Mouse (Mus musculus): Measurements from ENCODE around the gene Plxna2.

GRCm38 (mm10) chr1:194772053-194772452 lies 154.0 kb downstream of the Plxna2 start:
- no peak for TF ChIP-seq CTCF (IDR thresholded peaks at IDR 0.05; ENCODE audit: low read depth)
- no peak for TF ChIP-seq EP300 (IDR thresholded peaks at IDR 0.05; ENCODE audit: low read depth)
